Mouse (Mus musculus): Measurements from ENCODE around the gene Gm10160.

GRCm38 (mm10) chr7:81824906-81825305 is 30.7 kb downstream of the Gm10160 start:
- TF ChIP-seq CTCF (conservative IDR thresholded peaks at IDR 0.05; ENCODE audit: low read length): no peak
- no peak for TF ChIP-seq NANOG (IDR thresholded peaks at IDR 0.05; ENCODE audit: borderline replicate concordance, low read length)
- no peak for TF ChIP-seq POU5F1 (IDR thresholded peaks at IDR 0.05; ENCODE audit: borderline replicate concordance, low read length)
